Mouse (Mus musculus): Measurements from ENCODE around the gene Chmp4b. TPM values are rescaled to one million over a fixed set of nuclear protein-coding genes. Genes with fewer than 3 reads are reported as not detected.

Gene Chmp4b
- total RNA-seq (2014; rRNA removed; ENCODE audit: low replicate concordance) (75.6 and 80.7 TPM in 2 replicates), polyA plus RNA-seq (2015; fragmentation: Nextera tagmentation; extraction: Ambion mirVana) (20.1 and 23.5 TPM in 2 replicates)

DNA sequence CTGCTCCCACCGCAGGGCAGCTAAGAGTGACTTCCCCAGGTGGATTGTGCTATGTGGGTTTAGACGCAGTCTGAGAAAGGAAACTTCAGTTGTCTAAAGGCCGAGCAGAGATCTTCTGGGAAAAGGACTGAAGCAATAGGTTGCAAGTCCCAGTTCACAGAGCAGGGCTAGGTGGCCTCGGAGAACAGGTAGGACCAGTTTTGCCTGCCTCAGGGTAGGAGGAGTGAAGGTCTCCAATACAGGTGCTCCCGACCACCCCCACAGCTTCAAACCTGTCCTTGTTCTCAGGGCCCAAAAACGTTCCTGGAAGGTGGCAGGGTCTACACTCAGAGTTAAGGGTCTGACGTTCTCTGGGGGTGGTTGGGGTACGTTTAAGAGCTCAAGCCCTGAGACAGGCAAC, at the start of gene Chmp4b:
TSS of gene Chmp4b (plus strand) at position 343 of the 400 bp plus-strand sequence.
- H3K4me1 ChIP-seq (ENCODE audit: control insufficient read depth, insufficient read depth) = no peaks in the 10 kb centered on the region
- ATAC-seq (ENCODE audit: insufficient read depth, low read depth) (no peak), DNase-seq (ENCODE audit: low spot score) (no peak)
- no peaks in the 10 kb centered on the region for H3K27me3 ChIP-seq (ENCODE audit: control insufficient read depth, insufficient read depth, low read length)
- no peak within 1 kb of the TSS for H3K9ac ChIP-seq (replicated peaks; ENCODE audit: low read depth, low read length)
- TF ChIP-seq CTCF (IDR thresholded peaks at IDR 0.05; ENCODE audit: low read depth) = no peak
- no peak for TF ChIP-seq EP300 (IDR thresholded peaks at IDR 0.05; ENCODE audit: low read depth)
- WGBS = 45% methylated on average over 8 of the region's 8 CpGs
- H3K9me3 ChIP-seq (replicated peaks; ENCODE audit: control insufficient read depth, low read length) = no peaks in the 10 kb centered on the region
- H3K4me3 ChIP-seq (ENCODE audit: low read depth, low read length) = no peak within 1 kb of the TSS
- H3K4me2 ChIP-seq (ENCODE audit: low read depth, low read length) = no peak within 1 kb of the TSS
- H3K27ac ChIP-seq (ENCODE audit: low read depth) = no peak within 1 kb of the TSS
- H3K36me3 ChIP-seq (replicated peaks; ENCODE audit: control insufficient read depth, insufficient read depth, low read length) = no peaks in the 10 kb centered on the region

- peak overlapping the region; percentile 76 for H3K4me2 ChIP-seq (ENCODE audit: low read depth, low read length)
- no peaks in the 10 kb centered on the region for H3K27me3 ChIP-seq (ENCODE audit: control insufficient read depth, insufficient read depth, low read length)
- no peak for TF ChIP-seq EP300 (IDR thresholded peaks at IDR 0.05; ENCODE audit: low read depth)
- no peak for TF ChIP-seq CTCF (IDR thresholded peaks at IDR 0.05; ENCODE audit: low read depth)
- H3K4me3 ChIP-seq (ENCODE audit: low read depth, low read length) = peak overlapping the region; percentile 79
- H3K4me1 ChIP-seq (ENCODE audit: control insufficient read depth, insufficient read depth) = peaks cover 8% of the 10 kb centered on the region
- H3K36me3 ChIP-seq (replicated peaks; ENCODE audit: control insufficient read depth, insufficient read depth, low read length) = no peaks in the 10 kb centered on the region
- WGBS = 11% methylated on average over 22 of the region's 22 CpGs
- H3K27ac ChIP-seq (ENCODE audit: low read depth) = peak overlapping the region; percentile 87
- no peaks in the 10 kb centered on the region for H3K9me3 ChIP-seq (replicated peaks; ENCODE audit: control insufficient read depth, low read length)
- ATAC-seq (ENCODE audit: insufficient read depth, low read depth) (no peak; the same call in 1 of the 2 replicates), DNase-seq (ENCODE audit: low spot score) (no peak)
- peak overlapping the region; percentile 80 for H3K9ac ChIP-seq (replicated peaks; ENCODE audit: low read depth, low read length)
These were observed 48.4 kb upstream of the Chmp4b start for GRCm38 (mm10) chr2:154603007-154603637.

GRCm38 (mm10) chr2:154603638-154604153, 47.8 kb upstream of the Chmp4b start, which contains the start of gene Pxmp4:
Gene Pxmp4 (minus strand): TSS chr2:154603708.
- DNase-seq (ENCODE audit: low spot score) (peak; percentile 98), ATAC-seq (ENCODE audit: insufficient read depth, low read depth) (peak; percentile 100)
- peak within 1 kb of the TSS; percentile 87 for H3K27ac ChIP-seq (ENCODE audit: low read depth)
- peaks cover 8% of the 10 kb centered on the region for H3K4me1 ChIP-seq (ENCODE audit: control insufficient read depth, insufficient read depth)
- no peaks in the 10 kb centered on the region for H3K9me3 ChIP-seq (replicated peaks; ENCODE audit: control insufficient read depth, low read length)
- H3K27me3 ChIP-seq (ENCODE audit: control insufficient read depth, insufficient read depth, low read length) = no peaks in the 10 kb centered on the region
- peak within 1 kb of the TSS; percentile 80 for H3K9ac ChIP-seq (replicated peaks; ENCODE audit: low read depth, low read length)
- no peak for TF ChIP-seq EP300 (IDR thresholded peaks at IDR 0.05; ENCODE audit: low read depth)
- TF ChIP-seq CTCF (IDR thresholded peaks at IDR 0.05; ENCODE audit: low read depth) = no peak
- peak within 1 kb of the TSS; percentile 76 for H3K4me2 ChIP-seq (ENCODE audit: low read depth, low read length)
- peak within 1 kb of the TSS; percentile 79 for H3K4me3 ChIP-seq (ENCODE audit: low read depth, low read length)
- H3K36me3 ChIP-seq (replicated peaks; ENCODE audit: control insufficient read depth, insufficient read depth, low read length) = no peaks in the 10 kb centered on the region
- WGBS = under 1% methylated on average over 13 of the region's 13 CpGs

GRCm38 (mm10) chr2:154604156-154604555, 47.3 kb upstream of the Chmp4b start:
- peak overlapping the region; percentile 60; the same call in 1 of the 2 replicates for H3K27ac ChIP-seq (ENCODE audit: low read depth)
- no peaks in the 10 kb centered on the region for H3K36me3 ChIP-seq (replicated peaks; ENCODE audit: control insufficient read depth, insufficient read depth, low read length)
- TF ChIP-seq EP300 (IDR thresholded peaks at IDR 0.05; ENCODE audit: low read depth) (no peak), CTCF (IDR thresholded peaks at IDR 0.05; ENCODE audit: low read depth) (no peak)
- WGBS = 30% methylated on average over 7 of the region's 7 CpGs
- H3K4me3 ChIP-seq (ENCODE audit: low read depth, low read length) = peak overlapping the region; percentile 79
- ATAC-seq (ENCODE audit: insufficient read depth, low read depth) = no peak
- H3K4me2 ChIP-seq (ENCODE audit: low read depth, low read length) = peak overlapping the region; percentile 76
- H3K9ac ChIP-seq (replicated peaks; ENCODE audit: low read depth, low read length) = no peak overlapping the region; the same call in 1 of the 2 replicates
- H3K9me3 ChIP-seq (replicated peaks; ENCODE audit: control insufficient read depth, low read length) = no peaks in the 10 kb centered on the region
- H3K4me1 ChIP-seq (ENCODE audit: control insufficient read depth, insufficient read depth) = peaks cover 8% of the 10 kb centered on the region
- no peaks in the 10 kb centered on the region for H3K27me3 ChIP-seq (ENCODE audit: control insufficient read depth, insufficient read depth, low read length)
- DNase-seq (ENCODE audit: low spot score) = no peak

DNA sequence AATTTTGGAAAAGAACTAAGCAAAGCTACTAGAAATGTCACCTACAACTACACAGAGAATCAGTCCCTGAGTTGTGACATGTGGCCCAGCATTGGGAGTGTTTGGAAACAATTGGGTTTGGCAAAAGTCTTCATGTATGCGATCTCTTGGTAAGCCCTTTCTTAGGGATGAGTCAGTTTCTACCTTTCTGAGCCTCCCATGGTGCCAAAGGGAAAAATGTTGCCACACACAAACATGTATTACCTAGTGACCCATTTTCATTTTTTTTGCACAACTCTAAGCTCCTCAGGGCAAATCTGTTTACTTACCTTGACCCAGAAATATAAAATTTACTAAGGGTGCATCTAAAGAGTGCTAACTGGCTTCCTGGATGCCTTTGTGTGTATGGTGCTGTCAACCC, 44.5 kb upstream of the Chmp4b start:
- no peak overlapping the region for H3K27ac ChIP-seq (ENCODE audit: low read depth)

More for the DNA sequence above, 44.5 kb upstream of the Chmp4b start:
- H3K4me1 ChIP-seq (ENCODE audit: control insufficient read depth, insufficient read depth) = peaks cover 8% of the 10 kb centered on the region
- no peak overlapping the region for H3K4me2 ChIP-seq (ENCODE audit: low read depth, low read length)
- H3K9me3 ChIP-seq (replicated peaks; ENCODE audit: control insufficient read depth, low read length) = no peaks in the 10 kb centered on the region
- H3K4me3 ChIP-seq (ENCODE audit: low read depth, low read length) = no peak overlapping the region
- ATAC-seq (ENCODE audit: insufficient read depth, low read depth) (no peak), DNase-seq (ENCODE audit: low spot score) (no peak)
- no peaks in the 10 kb centered on the region for H3K27me3 ChIP-seq (ENCODE audit: control insufficient read depth, insufficient read depth, low read length)
- H3K9ac ChIP-seq (replicated peaks; ENCODE audit: low read depth, low read length) = no peak overlapping the region
- no peak for TF ChIP-seq CTCF (IDR thresholded peaks at IDR 0.05; ENCODE audit: low read depth)
- TF ChIP-seq EP300 (IDR thresholded peaks at IDR 0.05; ENCODE audit: low read depth) = no peak
- 91% methylated on average over 1 of the region's 1 CpGs for WGBS
- no peaks in the 10 kb centered on the region for H3K36me3 ChIP-seq (replicated peaks; ENCODE audit: control insufficient read depth, insufficient read depth, low read length)

Measured in heart, postnatal 0 days (tissue).